Mouse (Mus musculus) midbrain, embryonic 10.5 days (tissue): ENCODE results near the gene Ssbp2. TPM values are rescaled to one million over a fixed set of nuclear protein-coding genes. Genes with fewer than 3 reads are reported as not detected.

Experiments used
- DNase-seq: peaks from one replicate; pipeline ENCODE4 v3.0.0-alpha.2; 2017; ENCODE audit warnings: low spot score
- H3K27ac ChIP-seq: fragments of 300-500 bp; sonication (generic); replicated peaks from 2 replicates; pipeline ENCODE4 v1.5.1; 2016; ENCODE audit warnings: mild to moderate bottlenecking
- H3K27me3 ChIP-seq: fragments of 300-500 bp; sonication (generic); 2 replicates; pipeline ENCODE4 v1.6.1; 2016; ENCODE audit warnings: low read depth, mild to moderate bottlenecking; ENCODE audit not compliant: poor library complexity, severe bottlenecking
- H3K36me3 ChIP-seq: fragments of 300-500 bp; sonication (generic); 2 replicates; pipeline ENCODE4 v1.6.1; 2016; ENCODE audit warnings: mild to moderate bottlenecking, moderate library complexity
- H3K4me1 ChIP-seq: fragments of 300-500 bp; sonication (generic); 2 replicates; pipeline ENCODE4 v1.6.1; 2016
- H3K4me3 ChIP-seq: fragments of 300-500 bp; sonication (generic); 2 replicates; pipeline ENCODE4 v1.5.1; 2016; ENCODE audit warnings: mild to moderate bottlenecking, moderate library complexity
- H3K9me3 ChIP-seq: fragments of 300-500 bp; sonication (generic); replicated peaks from 2 replicates; pipeline ENCODE4 v1.6.1; 2016; ENCODE audit warnings: mild to moderate bottlenecking
- WGBS: fragments of 180-500 bp; shearing (Covaris S2); methylation state at CpG from one replicate; pipeline ENCODE4 v1.1.7; 2016; 5-methylcytosine and 5-hydroxymethylcytosine counted together
- polyA plus RNA-seq: library from polyadenylated mRNA; unstranded; fragments of >200 nt; fragmentation: Nextera tagmentation; extraction: Ambion mirVana; gene quantifications from 2 replicates; pipeline ENCODE4 v1.2.1, GENCODE M21; 2016

Gene Ssbp2
- polyA plus RNA-seq, 1 experiment from 2014 or later, result 148 TPM

DNA sequence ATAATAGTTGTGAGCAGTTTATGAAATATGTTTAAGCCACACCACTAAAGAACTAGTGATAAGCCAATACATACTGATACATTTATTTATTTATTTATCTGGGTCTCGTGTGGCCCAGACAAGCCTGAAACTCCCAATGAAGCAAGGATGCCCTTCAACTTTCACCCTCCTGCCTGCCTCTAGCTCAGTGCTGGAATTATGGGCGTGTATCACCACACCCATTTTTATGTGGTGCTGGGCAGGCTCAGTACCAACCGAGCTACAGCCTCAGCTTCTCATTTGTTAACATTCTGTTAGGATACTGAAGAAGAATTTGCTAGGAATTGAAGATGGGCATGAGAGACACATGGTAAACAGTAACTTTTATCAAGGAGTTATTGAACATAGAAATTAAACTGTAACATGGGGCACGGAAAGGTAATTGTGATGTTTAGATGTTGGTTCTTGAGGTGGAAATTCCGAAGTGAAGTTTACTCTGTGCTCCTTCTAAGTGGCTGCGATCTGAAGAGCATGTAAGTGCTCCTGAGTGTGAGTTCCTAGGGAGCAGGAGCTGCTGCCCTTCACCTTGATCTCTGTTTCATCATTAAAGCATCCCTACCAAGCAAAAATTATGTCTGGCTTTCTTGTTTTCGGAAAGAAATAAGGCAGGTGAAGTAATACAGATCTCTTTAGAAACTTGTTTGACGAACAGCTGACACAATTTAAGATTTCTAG, 5.1 kb downstream of the Ssbp2 start:
- Histone ChIP-seq H3K36me3 (no peaks in the 10 kb centered on the region), H3K27me3 (no peaks in the 10 kb centered on the region), H3K4me1 (peaks cover 25% of the 10 kb centered on the region), H3K4me3 (no peak overlapping the region), H3K27ac (no peak overlapping the region), H3K9me3 (no peaks in the 10 kb centered on the region)
- no peak for DNase-seq
- WGBS, result 85% methylated on average over 8 of the region's 8 CpGs

DNA sequence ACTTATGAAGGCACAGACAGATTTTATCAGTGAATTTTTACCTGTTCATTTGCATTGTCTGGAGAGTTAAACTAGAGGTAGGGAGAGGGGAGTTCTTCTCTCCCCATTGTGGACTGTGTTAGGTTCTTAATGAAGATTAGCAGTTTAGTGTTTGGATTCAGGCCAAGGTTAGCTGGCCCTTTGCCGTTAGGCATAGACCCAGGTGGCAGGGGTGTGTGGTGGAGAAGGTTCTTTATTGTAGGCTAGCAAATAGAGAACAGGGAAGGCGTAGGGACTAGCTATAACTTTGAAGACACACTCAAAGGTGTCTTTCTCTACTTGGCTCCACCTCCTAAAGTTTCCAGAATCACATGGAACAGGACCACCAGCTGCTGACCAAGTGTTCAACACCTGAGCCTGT, 11.5 kb downstream of the Ssbp2 start:
- H3K4me1 ChIP-seq, result peaks cover 5% of the 10 kb centered on the region
- no peaks in the 10 kb centered on the region; the same call in 1 of the 2 replicates for H3K36me3 ChIP-seq
- no peak for DNase-seq
- H3K4me3 ChIP-seq, result no peak overlapping the region
- H3K27ac ChIP-seq, result no peak overlapping the region
- WGBS, result 95% methylated on average over 2 of the region's 2 CpGs
- H3K9me3 ChIP-seq, result no peaks in the 10 kb centered on the region
- H3K27me3 ChIP-seq, result no peaks in the 10 kb centered on the region

DNA sequence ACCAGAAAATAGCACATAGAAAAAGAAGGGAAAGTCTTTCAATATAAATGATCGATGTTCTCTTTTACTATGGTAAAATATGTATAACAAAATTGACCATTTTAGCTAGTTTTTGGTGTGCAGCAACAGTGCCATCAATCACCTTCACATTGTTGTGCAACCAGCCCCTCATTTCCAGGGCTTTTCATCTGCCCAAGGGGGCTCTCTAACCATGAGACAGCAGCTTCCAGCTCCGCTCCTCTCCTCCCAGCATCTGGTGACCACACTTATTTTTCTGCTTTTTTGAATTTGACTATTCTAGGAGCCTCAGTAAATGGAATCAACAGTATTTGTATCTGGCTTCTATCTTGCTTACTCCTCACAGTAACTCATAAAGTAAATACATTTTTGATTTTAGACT, 11.9 kb downstream of the Ssbp2 start:
- Histone ChIP-seq H3K9me3 (no peaks in the 10 kb centered on the region), H3K4me3 (no peak overlapping the region), H3K36me3 (no peaks in the 10 kb centered on the region; the same call in 1 of the 2 replicates), H3K4me1 (peaks cover 5% of the 10 kb centered on the region), H3K27me3 (no peaks in the 10 kb centered on the region), H3K27ac (no peak overlapping the region)
- no peak for DNase-seq
- WGBS, result 93% methylated on average over 2 of the region's 2 CpGs

DNA sequence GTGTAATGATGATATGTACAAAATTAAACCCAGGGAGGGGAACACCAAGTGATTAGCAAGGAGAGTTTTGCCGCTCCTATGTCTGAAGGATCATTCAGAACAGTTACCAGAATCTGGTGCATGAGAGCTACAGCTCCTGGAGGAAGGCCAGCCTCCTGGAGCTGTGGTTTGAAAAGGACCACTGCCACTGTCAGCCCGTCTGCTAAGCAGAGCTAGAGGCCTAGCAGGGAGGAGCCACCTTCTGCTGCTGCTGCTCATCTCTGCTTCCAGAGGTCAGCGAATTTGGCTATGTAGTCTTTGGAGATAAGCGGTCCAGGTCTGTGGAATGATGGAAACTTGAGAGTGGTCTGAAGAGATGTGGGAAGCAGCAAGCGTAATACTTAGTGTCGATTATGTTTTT, 13.4 kb downstream of the Ssbp2 start:
- Histone ChIP-seq H3K4me3 (no peak overlapping the region), H3K4me1 (peaks cover 8% of the 10 kb centered on the region), H3K9me3 (no peaks in the 10 kb centered on the region), H3K27me3 (no peaks in the 10 kb centered on the region), H3K27ac (no peak overlapping the region), H3K36me3 (no peaks in the 10 kb centered on the region; the same call in 1 of the 2 replicates)
- no peak for DNase-seq
- 78% methylated on average over 6 of the region's 6 CpGs for WGBS

DNA sequence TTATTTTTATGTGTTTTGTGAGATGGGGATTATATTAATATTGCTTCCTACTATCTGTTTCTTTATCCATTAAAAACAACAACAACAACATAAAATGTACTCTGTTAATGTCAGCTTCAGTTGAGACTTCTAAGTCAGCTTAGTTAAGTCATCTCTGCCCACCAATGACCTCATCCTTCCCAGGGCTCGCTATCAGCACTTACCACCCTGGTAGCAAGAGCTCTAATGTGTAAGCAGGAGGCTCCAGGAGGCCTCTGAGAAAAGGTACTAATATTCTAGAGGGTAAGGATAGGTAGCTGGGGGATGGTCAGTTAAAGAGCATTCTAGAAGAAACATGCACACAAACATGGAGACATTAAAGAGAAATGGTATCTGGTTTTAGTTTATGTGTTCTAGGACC, 13.9 kb downstream of the Ssbp2 start:
- H3K9me3 ChIP-seq, result no peaks in the 10 kb centered on the region
- H3K27me3 ChIP-seq, result no peaks in the 10 kb centered on the region
- no peak for DNase-seq
- peaks cover 8% of the 10 kb centered on the region for H3K4me1 ChIP-seq
- 62% methylated on average over 1 of the region's 1 CpGs for WGBS
- no peak overlapping the region for H3K27ac ChIP-seq
- H3K4me3 ChIP-seq, result no peak overlapping the region
- no peaks in the 10 kb centered on the region; the same call in 1 of the 2 replicates for H3K36me3 ChIP-seq

DNA sequence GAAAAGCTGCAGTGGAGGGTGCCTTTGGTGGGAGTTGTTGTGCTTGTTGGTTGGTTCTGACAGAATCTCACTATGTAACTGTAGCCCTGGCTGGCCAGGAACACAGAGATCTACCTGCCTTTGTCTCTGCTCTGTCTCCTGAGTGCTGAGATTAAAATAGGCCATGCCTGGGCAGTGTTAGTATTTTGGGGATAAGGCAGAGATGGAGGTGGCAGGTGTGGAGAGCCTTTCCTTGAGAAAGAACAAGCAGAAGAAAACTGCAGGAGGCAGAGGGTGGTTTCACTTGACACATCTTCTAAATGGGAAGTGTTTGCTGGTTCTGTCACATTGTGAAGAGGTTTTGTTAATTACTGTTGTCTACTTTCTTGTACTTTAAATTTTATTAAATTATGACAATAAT, 15.8 kb downstream of the Ssbp2 start:
- no peaks in the 10 kb centered on the region for H3K27me3 ChIP-seq
- H3K4me1 ChIP-seq, result peaks cover 8% of the 10 kb centered on the region
- H3K27ac ChIP-seq, result no peak overlapping the region
- H3K36me3 ChIP-seq, result peaks cover 4% of the 10 kb centered on the region
- H3K9me3 ChIP-seq, result no peaks in the 10 kb centered on the region
- no peak overlapping the region for H3K4me3 ChIP-seq
- no peak for DNase-seq

DNA sequence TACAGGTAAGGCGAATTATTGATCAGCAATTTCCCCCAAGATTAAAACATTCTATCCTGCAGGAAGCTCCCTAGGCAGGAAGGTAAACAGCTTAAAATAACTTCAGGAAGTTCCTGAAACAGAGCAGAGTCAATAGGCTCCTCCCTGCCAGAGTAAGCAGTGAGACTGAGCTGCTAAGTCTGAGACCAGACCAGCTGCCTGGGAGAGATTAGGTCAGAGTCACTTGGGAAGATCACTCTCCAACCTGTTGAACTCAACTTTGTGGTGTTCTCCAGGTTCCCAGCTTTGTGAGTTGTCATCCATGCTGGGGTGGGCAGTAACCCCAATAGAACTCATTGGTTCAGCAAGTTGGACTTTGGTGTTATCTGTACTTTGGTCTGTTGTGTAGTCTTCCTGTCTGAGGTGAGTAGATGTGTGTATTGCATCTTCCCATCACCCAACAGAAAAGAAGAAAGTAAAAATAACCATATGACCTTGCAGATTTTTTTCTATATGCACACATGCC, 16.6 kb downstream of the Ssbp2 start:
- DNase-seq, result no peak
- no peaks in the 10 kb centered on the region for H3K27me3 ChIP-seq
- H3K9me3 ChIP-seq, result no peaks in the 10 kb centered on the region
- 90% methylated on average over 1 of the region's 1 CpGs for WGBS
- no peak overlapping the region for H3K4me3 ChIP-seq
- H3K36me3 ChIP-seq, result peaks cover 4% of the 10 kb centered on the region; the same call in 1 of the 2 replicates
- H3K27ac ChIP-seq, result no peak overlapping the region
- peaks cover 8% of the 10 kb centered on the region for H3K4me1 ChIP-seq

DNA sequence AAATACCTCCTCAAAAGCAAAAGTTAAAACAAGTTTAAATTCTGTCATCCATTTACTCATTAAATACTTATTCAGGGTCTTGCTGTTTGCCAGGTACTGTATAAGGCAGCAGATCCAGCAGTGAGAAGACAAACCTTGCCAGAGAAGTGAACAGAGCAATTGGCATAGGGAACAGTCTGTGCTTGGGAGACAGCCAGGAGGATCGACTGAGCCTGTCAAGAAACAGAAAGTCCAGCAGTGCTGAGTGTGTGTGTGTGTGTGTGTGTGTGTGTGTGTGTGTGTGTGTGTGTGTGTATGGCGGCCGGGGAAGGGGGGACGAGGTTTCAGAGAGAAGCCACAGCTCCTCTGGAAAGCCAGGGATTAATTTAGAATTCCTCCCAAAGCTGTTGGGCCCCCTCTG, 17.9 kb downstream of the Ssbp2 start:
- no peak for DNase-seq

DNA sequence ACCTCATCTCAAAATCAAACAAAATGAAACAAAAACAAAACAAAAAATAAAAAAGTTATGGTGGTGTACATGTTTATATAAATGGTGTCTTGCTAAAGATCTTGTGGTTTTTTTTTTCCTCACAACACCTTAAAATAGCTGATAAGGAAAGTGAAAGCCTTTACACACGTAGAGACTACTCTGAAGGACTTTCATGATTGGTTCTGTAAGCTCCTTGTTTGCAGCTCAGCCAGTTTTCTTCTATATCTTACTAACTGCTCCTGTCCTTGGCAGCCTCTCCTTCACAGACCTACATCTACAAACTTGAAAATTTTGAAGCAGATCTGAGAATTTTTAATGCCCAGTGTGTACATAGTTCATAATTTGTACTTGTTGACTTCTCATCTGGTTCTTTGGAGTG, 24.2 kb downstream of the Ssbp2 start:
- Histone ChIP-seq H3K9me3 (no peaks in the 10 kb centered on the region), H3K27me3 (no peaks in the 10 kb centered on the region), H3K27ac (no peak overlapping the region), H3K4me3 (no peak overlapping the region), H3K4me1 (no peaks in the 10 kb centered on the region), H3K36me3 (peaks cover 4% of the 10 kb centered on the region; the same call in 1 of the 2 replicates)
- no peak for DNase-seq
- 97% methylated on average over 1 of the region's 1 CpGs for whole genome bisulfite sequencing

More for the DNA sequence above, 17.9 kb downstream of the Ssbp2 start:
- Histone ChIP-seq H3K4me3 (no peak overlapping the region), H3K27me3 (no peaks in the 10 kb centered on the region), H3K4me1 (peaks cover 8% of the 10 kb centered on the region), H3K9me3 (no peaks in the 10 kb centered on the region), H3K27ac (no peak overlapping the region), H3K36me3 (peaks cover 4% of the 10 kb centered on the region; the same call in 1 of the 2 replicates)
- WGBS, result 52% methylated on average over 4 of the region's 4 CpGs

DNA sequence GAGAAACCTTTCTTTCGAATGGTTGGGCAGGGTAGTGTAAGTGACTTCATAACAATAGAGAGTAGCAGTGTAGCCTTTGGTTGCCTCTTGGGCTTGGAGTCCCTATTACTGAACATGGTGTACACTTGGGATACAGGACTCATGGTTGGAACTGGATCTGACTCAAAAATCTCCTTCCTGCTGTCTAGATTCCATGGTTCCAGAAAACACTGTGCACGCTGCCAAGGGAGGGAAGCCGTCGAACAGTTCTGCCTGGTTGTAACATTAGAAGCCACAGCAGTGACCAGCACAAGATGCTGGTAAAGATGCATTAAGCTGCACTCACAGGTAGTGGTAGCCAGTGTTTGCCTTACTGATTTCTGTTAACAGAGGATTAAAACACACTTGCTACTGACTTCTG, 32.0 kb downstream of the Ssbp2 start:
- no peak for DNase-seq
- H3K27ac ChIP-seq, result no peak overlapping the region
- 88% methylated on average over 4 of the region's 4 CpGs for WGBS
- H3K4me1 ChIP-seq, result no peaks in the 10 kb centered on the region
- H3K27me3 ChIP-seq, result no peaks in the 10 kb centered on the region
- H3K36me3 ChIP-seq, result peaks cover 14% of the 10 kb centered on the region
- no peak overlapping the region for H3K4me3 ChIP-seq
- no peaks in the 10 kb centered on the region; the same call in 1 of the 2 replicates for H3K9me3 ChIP-seq

DNA sequence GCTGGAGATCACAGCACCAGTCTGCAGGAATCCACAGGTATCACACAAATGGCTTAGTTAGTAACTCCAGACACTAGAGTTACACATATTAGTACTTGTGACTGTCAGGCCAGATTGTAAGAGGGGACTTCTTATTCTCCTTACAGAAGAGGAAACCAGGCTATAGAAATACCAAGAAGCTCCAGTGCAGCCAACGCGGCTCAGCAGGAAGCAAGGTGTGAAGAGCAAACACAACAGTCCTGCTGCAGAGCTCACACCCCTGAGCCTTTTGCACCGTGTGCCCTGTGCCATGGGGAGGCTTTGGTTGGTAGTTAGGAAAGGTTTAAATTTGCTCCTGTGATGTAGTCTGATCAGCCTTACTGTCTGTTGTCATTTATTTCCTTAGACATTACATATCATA, 37.0 kb downstream of the Ssbp2 start:
- WGBS, result 87% methylated on average over 3 of the region's 3 CpGs
- no peak for DNase-seq
- 0 out of 2 replicates have a peak, but pooled peaks cover 3% of the 10 kb centered on the region for H3K4me1 ChIP-seq
- no peaks in the 10 kb centered on the region for H3K27me3 ChIP-seq
- H3K4me3 ChIP-seq, result no peak overlapping the region
- H3K36me3 ChIP-seq, result peaks cover 32% of the 10 kb centered on the region
- no peak overlapping the region for H3K27ac ChIP-seq
- H3K9me3 ChIP-seq, result peaks cover 6% of the 10 kb centered on the region; the same call in 1 of the 2 replicates

DNA sequence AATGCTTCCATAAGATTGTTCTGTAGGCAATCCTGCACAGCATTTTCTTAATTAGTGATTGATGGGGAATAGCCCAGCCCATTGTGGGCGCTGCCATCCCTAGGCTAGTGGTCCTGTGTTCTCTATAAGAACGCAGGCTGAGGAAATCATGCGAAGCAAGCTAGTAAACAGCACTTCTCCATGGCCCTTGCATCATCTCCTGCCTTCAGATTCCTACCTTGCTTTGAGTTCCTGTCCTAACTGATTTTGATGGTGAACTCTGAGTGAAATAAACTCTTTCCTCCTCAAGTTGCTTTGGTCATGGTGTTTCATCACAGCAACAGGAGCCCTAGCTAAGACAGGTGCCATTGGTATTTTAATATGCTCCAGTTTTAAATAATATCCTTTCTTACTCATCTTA, 41.7 kb downstream of the Ssbp2 start:
- no peak overlapping the region for H3K27ac ChIP-seq
- H3K9me3 ChIP-seq, result peaks cover 6% of the 10 kb centered on the region; the same call in 1 of the 2 replicates
- no peak overlapping the region for H3K4me3 ChIP-seq
- DNase-seq, result no peak
- 96% methylated on average over 3 of the region's 3 CpGs for WGBS
- H3K27me3 ChIP-seq, result no peaks in the 10 kb centered on the region
- H3K36me3 ChIP-seq, result peaks cover 22% of the 10 kb centered on the region
- H3K4me1 ChIP-seq, result 0 out of 2 replicates have a peak, but pooled peaks cover 3% of the 10 kb centered on the region

DNA sequence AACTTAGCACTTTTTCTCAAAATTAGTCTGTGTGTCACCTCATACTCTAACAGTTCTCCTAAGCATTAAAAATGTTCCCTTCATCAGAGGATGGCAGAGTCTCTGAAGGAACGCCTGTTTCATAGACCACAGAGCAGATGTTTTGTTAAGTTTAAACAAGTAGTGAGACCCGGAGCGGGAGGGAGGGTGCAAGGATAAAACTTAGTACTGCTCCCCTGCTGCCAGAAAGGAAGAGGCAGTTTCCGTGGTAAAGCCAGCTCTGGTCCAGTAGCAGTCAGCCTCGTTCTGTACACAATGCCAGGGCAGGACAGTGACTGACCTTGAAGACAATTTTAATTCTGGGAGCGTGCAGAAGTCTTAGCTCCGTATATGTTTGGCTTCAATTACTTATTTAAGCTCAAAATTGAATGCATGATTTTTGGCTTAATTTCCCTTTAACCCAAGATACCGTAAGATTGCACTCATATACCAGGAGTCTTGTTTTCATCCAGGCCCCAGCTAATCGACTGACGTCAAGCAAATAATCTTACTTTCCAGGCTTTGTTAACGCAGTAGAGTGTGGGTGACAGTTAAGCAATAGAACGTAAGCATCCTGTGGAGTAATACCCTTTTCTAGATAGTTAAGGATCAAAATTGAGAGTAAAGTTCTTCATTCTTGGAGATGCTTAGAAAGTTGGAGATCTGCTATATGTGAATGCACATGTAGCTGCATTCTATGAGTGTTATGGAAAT, 42.7 kb downstream of the Ssbp2 start:
- H3K27me3 ChIP-seq, result no peaks in the 10 kb centered on the region
- H3K4me1 ChIP-seq, result 0 out of 2 replicates have a peak, but pooled peaks cover 3% of the 10 kb centered on the region
- H3K36me3 ChIP-seq, result peaks cover 17% of the 10 kb centered on the region
- no peak for DNase-seq
- H3K4me3 ChIP-seq, result no peak overlapping the region
- H3K9me3 ChIP-seq, result peaks cover 6% of the 10 kb centered on the region; the same call in 1 of the 2 replicates
- WGBS, result 83% methylated on average over 12 of the region's 12 CpGs
- no peak overlapping the region for H3K27ac ChIP-seq
